Mouse (Mus musculus) ES-E14 (cell line): ENCODE data around the gene Eif2ak4.

Experiments
- CHD2 ChIP-seq: IDR thresholded peaks from 2 replicates; pipeline ENCODE4 v1.6.1; 2014; ENCODE audit warnings: mild to moderate bottlenecking, low read depth, low read length, inconsistent platforms
- ZC3H11A ChIP-seq: IDR thresholded peaks from 2 replicates; pipeline ENCODE4 v1.6.1; 2012; ENCODE audit warnings: low read depth, mild to moderate bottlenecking, inconsistent platforms, low read length, borderline replicate concordance

DNA sequence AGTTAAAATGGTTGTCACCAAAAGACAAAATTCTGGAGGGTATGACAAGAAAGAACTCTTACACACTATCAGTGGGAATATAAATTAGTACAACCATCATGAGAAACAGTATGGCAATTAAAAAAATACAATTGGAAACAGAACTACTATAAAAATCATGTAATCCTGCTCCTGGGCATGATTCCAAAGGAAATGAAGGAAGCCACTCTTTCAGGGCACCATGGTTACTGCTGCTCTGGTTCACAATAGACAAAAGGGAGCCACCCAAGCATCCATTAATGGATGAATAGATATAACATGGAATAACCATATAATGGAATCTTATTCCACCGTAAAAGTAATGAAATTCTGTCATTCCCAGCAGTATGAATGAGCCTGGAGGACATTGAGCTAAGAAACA lies 8.7 kb upstream of the Eif2ak4 start:
- TF ChIP-seq CHD2 = no peak
- no peak for TF ChIP-seq ZC3H11A
